Mouse (Mus musculus) thymus, adult 2 months (tissue): ENCODE results near the gene Ascl5. TPM values are rescaled to one million over a fixed set of nuclear protein-coding genes. Genes with fewer than 3 reads are reported as not detected.

ENCODE experiments used
- DNase-seq: peaks from one replicate; pipeline ENCODE4 v3.0.0; 2021
- H3K27ac ChIP-seq: fragments of 200-500 bp; 2 replicates; pipeline ENCODE4 v1.5.1; 2012; ENCODE audit warnings: low read length, control low read depth; ENCODE audit not compliant: control insufficient read depth, insufficient read depth
- H3K27me3 ChIP-seq: fragments of 200-500 bp; 2 replicates; pipeline ENCODE4 v1.6.1; 2012; ENCODE audit warnings: mild to moderate bottlenecking, low read length, moderate library complexity, mixed read lengths; ENCODE audit not compliant: control insufficient read depth, insufficient read depth
- H3K36me3 ChIP-seq: fragments of 200-500 bp; 2 replicates; pipeline ENCODE4 v1.6.1; 2012; ENCODE audit warnings: mild to moderate bottlenecking, low read length, moderate library complexity; ENCODE audit not compliant: control insufficient read depth, insufficient read depth
- H3K4me1 ChIP-seq: fragments of 200-500 bp; replicated peaks from 2 replicates; pipeline ENCODE4 v1.6.1; 2012; ENCODE audit warnings: low read length; ENCODE audit not compliant: control insufficient read depth, insufficient read depth
- H3K4me3 ChIP-seq: fragments of 200-500 bp; 2 replicates; pipeline ENCODE4 v1.5.1; 2012; ENCODE audit warnings: mild to moderate bottlenecking, low read length, control low read depth, moderate library complexity; ENCODE audit not compliant: control insufficient read depth, insufficient read depth
- CTCF ChIP-seq: fragments of 200-500 bp; IDR thresholded peaks from 2 replicates; pipeline ENCODE4 v1.5.1; 2012; ENCODE audit warnings: mild to moderate bottlenecking, control low read depth, low read length, moderate library complexity, borderline replicate concordance; ENCODE audit not compliant: control insufficient read depth, poor library complexity, insufficient read depth; ENCODE audit errors: extremely low read depth
- POLR2A ChIP-seq: fragments of 200-500 bp; IDR thresholded peaks from 2 replicates; pipeline ENCODE4 v1.6.1; 2012; ENCODE audit warnings: mild to moderate bottlenecking, low read length, control low read depth, moderate library complexity; ENCODE audit not compliant: control insufficient read depth, poor library complexity, insufficient read depth; ENCODE audit errors: extremely low read depth
- WGBS: fragments of 180-500 bp; shearing (Covaris S2); methylation state at CpG from one replicate; pipeline ENCODE4 v1.1.7; 2018; 5-methylcytosine and 5-hydroxymethylcytosine counted together
- polyA plus RNA-seq: library from polyadenylated mRNA; depleted of rRNA; stranded (reverse); fragments of >200 nt; gene quantifications from 2 replicates; pipeline ENCODE4 v1.2.3, GENCODE M21; 2012

The Ascl5 gene
- polyA plus RNA-seq, 1 experiment: not detected

- no peaks in the 10 kb centered on the region for H3K27me3 ChIP-seq
- TF ChIP-seq POLR2A (no peak), CTCF (no peak)
- no peak overlapping the region for H3K4me3 ChIP-seq
- H3K27ac ChIP-seq: no peak overlapping the region
- H3K4me1 ChIP-seq: peaks cover 2% of the 10 kb centered on the region; the same call in 1 of the 2 replicates
- H3K36me3 ChIP-seq: no peaks in the 10 kb centered on the region
- 91% methylated on average over 4 of the region's 4 CpGs for WGBS
- DNase-seq: no peak
These were observed 37.1 kb upstream of the Ascl5 start for GRCm38 (mm10) chr1:136013513-136013912.

GRCm38 (mm10) chr1:136014796-136015502, 35.7 kb upstream of the Ascl5 start:
- no peak for DNase-seq
- Histone ChIP-seq H3K27me3 (no peaks in the 10 kb centered on the region), H3K4me1 (peaks cover 2% of the 10 kb centered on the region; the same call in 1 of the 2 replicates), H3K27ac (no peak overlapping the region), H3K36me3 (no peaks in the 10 kb centered on the region), H3K4me3 (no peak overlapping the region)
- WGBS: 88% methylated on average over 2 of the region's 2 CpGs
- TF ChIP-seq CTCF: no peak
- TF ChIP-seq POLR2A: no peak

GRCm38 (mm10) chr1:136017307-136017706, 33.3 kb upstream of the Ascl5 start:
- TF ChIP-seq POLR2A (no peak), CTCF (no peak)
- WGBS: 90% methylated on average over 2 of the region's 2 CpGs
- no peak overlapping the region for H3K27ac ChIP-seq
- no peak overlapping the region for H3K4me3 ChIP-seq
- peaks cover 2% of the 10 kb centered on the region; the same call in 1 of the 2 replicates for H3K4me1 ChIP-seq
- no peak for DNase-seq
- no peaks in the 10 kb centered on the region for H3K36me3 ChIP-seq
- no peaks in the 10 kb centered on the region for H3K27me3 ChIP-seq

GRCm38 (mm10) chr1:136017907-136018313, 32.7 kb upstream of the Ascl5 start:
- Histone ChIP-seq H3K4me1 (peaks cover 2% of the 10 kb centered on the region; the same call in 1 of the 2 replicates), H3K27me3 (no peaks in the 10 kb centered on the region), H3K4me3 (peak overlapping the region; percentile 66), H3K27ac (peak overlapping the region; percentile 33; the same call in 1 of the 2 replicates), H3K36me3 (no peaks in the 10 kb centered on the region)
- no peak for TF ChIP-seq POLR2A
- 0 out of 2 replicates have a peak, but pooled peaks have one; percentile 22 for TF ChIP-seq CTCF
- DNase-seq: peak; percentile 88
- under 1% methylated on average over 22 of the region's 22 CpGs for WGBS

- peaks cover 2% of the 10 kb centered on the region; the same call in 1 of the 2 replicates for H3K4me1 ChIP-seq
- H3K4me3 ChIP-seq: peak overlapping the region; percentile 66
- DNase-seq: peak; percentile 54
- no peaks in the 10 kb centered on the region for H3K36me3 ChIP-seq
- TF ChIP-seq POLR2A: no peak
- no peak for TF ChIP-seq CTCF
- 6% methylated on average over 24 of the region's 24 CpGs for WGBS
- H3K27me3 ChIP-seq: no peaks in the 10 kb centered on the region
- H3K27ac ChIP-seq: peak overlapping the region; percentile 33; the same call in 1 of the 2 replicates
These were observed 32.0 kb upstream of the Ascl5 start for GRCm38 (mm10) chr1:136018390-136019189.

GRCm38 (mm10) chr1:136030201-136030600, 20.4 kb upstream of the Ascl5 start:
- 91% methylated on average over 7 of the region's 7 CpGs for WGBS
- H3K27ac ChIP-seq: no peak overlapping the region
- peaks cover 21% of the 10 kb centered on the region for H3K36me3 ChIP-seq
- no peaks in the 10 kb centered on the region for H3K27me3 ChIP-seq
- no peak for DNase-seq
- TF ChIP-seq CTCF (no peak), POLR2A (no peak)
- H3K4me3 ChIP-seq: no peak overlapping the region
- H3K4me1 ChIP-seq: no peaks in the 10 kb centered on the region
